Mouse (Mus musculus) urinary bladder, postnatal 4 days (tissue): ENCODE results near the gene Olfr1416.

ENCODE experiments used
- DNase-seq, 2 experiments: peaks; one replicate each; pipeline ENCODE4 v3.0.0; 2021 to 2022; ENCODE audit warnings: low spot score in 2 of 2

Olfr1416 gene

GRCm38 (mm10) chr1:92432098-92432497, 52.8 kb downstream of the Olfr1416 start:
- no peak for DNase-seq

DNA sequence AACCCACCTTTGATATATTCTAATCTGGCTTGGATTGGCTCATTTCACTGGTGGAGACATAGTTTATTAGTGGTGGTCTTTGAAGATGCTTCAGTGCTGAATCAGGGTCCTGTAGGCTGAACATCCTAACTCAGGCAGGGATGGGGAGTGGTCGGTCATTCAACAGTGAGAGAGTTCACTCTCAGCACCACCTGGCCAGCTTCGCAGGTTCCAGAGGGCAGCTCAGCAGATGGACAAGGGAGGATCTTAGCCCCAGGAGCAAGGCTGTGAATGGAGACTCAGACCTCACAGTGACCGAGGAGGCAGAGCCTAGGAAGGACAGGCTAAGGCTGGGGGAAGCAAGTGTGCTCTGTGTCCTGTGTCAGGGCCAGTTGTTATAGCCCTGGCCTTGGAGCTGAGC, 53.5 kb downstream of the Olfr1416 start:
- no peak for DNase-seq

DNA sequence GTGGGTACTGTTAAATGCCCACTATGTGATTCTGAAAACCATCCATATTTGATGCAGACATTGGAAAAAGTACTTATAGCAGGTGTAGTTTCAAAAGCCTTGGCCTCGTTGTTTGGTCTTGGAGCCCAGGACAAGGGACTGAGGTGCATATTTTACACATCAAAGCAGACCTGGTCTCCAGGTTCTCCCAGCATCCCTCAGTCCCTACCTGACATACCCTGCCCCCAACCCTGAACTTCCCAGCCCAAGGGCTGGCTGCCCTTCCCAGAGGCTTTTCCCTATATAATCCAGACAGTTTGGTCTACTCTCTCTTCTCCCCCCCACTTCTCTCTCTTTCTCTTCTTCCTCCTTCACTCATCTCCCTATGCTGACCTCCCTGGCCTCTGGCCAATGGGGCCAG, 53.9 kb downstream of the Olfr1416 start:
- DNase-seq, result no peak
